Mouse (Mus musculus) gastrocnemius, adult 2 months (tissue): ENCODE results near the gene Ubd. TPM values are rescaled to one million over a fixed set of nuclear protein-coding genes. Genes with fewer than 3 reads are reported as not detected.

Experiments used
- DNase-seq: peaks from one replicate; pipeline ENCODE4 v3.0.0; 2022
- H3K27ac ChIP-seq: fragments of 200-600 bp; 2 replicates; pipeline ENCODE4 v1.8.1; 2022; ENCODE audit warnings: mild to moderate bottlenecking
- H3K4me3 ChIP-seq: fragments of 200-600 bp; 2 replicates; pipeline ENCODE4 v1.8.1; 2022; ENCODE audit warnings: mild to moderate bottlenecking, moderate library complexity
- CTCF ChIP-seq: fragments of 200-600 bp; IDR thresholded peaks from 2 replicates; pipeline ENCODE4 v1.8.1; 2022; ENCODE audit warnings: antibody characterized with exemption, mild to moderate bottlenecking, moderate library complexity
- intact Hi-C: fragments of 180-260 bp; cut with DNase I; formaldehyde crosslinking; loops from one replicate; pipeline ENCODE4 v1.15.1; 2025
- long read RNA-seq, 2 experiments: library from polyadenylated mRNA; stranded (forward); transcript quantifications; one replicate each; pipeline ENCODE4 v2.0.0; 2021
- total RNA-seq, 2 experiments: library from RNA; stranded (reverse); gene quantifications; 2 replicates each; pipeline ENCODE4 v1.2.3; 2021

Ubd gene
- total RNA-seq: not detected
- long read RNA-seq, experiment 1: 0 reads
- long read RNA-seq, experiment 2: 0 reads

GRCm38 (mm10) chr17:37193656-37194055 is at the start of gene Ubd:
Gene Ubd, plus strand, starts transcription at chr17:37193892.
- no peak within 1 kb of the TSS for H3K4me3 ChIP-seq
- H3K27ac ChIP-seq: no peak within 1 kb of the TSS
- DNase-seq: no peak

GRCm38 (mm10) chr17:37161394-37161793 is 32.3 kb upstream of the Ubd start, which contains the start of gene Olfr93:
Gene Olfr93, minus strand, starts transcription at chr17:37161494.
- no peak for TF ChIP-seq CTCF
- Histone ChIP-seq H3K4me3 (no peak within 1 kb of the TSS), H3K27ac (no peak within 1 kb of the TSS)
- intact Hi-C loops: no loop called here
- no peak for DNase-seq

More at GRCm38 (mm10) chr17:37193656-37194055, at the start of gene Ubd:
- no peak for TF ChIP-seq CTCF
- intact Hi-C loops: no loop called here

- Histone ChIP-seq H3K4me3 (no peak overlapping the region), H3K27ac (no peak overlapping the region)
- no peak for TF ChIP-seq CTCF
- no peak for DNase-seq
- intact Hi-C loops: no loop called here
Measured at GRCm38 (mm10) chr17:37185474-37185873, 8.2 kb upstream of the Ubd start.

GRCm38 (mm10) chr17:37190711-37191110 is 3.0 kb upstream of the Ubd start:
- TF ChIP-seq CTCF: no peak
- no peak for DNase-seq
- Histone ChIP-seq H3K4me3 (no peak overlapping the region), H3K27ac (no peak overlapping the region)
- intact Hi-C loops: no loop called here

GRCm38 (mm10) chr17:37193032-37193431 is 660 bp upstream of the Ubd start:
- intact Hi-C loops: no loop called here
- TF ChIP-seq CTCF: no peak

GRCm38 (mm10) chr17:37194782-37195181 is 1.1 kb downstream of the Ubd start:
- H3K4me3 ChIP-seq: no peak overlapping the region
- DNase-seq: no peak
- no peak overlapping the region for H3K27ac ChIP-seq
- no peak for TF ChIP-seq CTCF
- intact Hi-C loops: no loop called here

More at GRCm38 (mm10) chr17:37193032-37193431, 660 bp upstream of the Ubd start:
- Histone ChIP-seq H3K27ac (no peak overlapping the region), H3K4me3 (no peak overlapping the region)
- no peak for DNase-seq

GRCm38 (mm10) chr17:37196845-37197724 is 3.4 kb downstream of the Ubd start:
- Histone ChIP-seq H3K27ac (no peak overlapping the region), H3K4me3 (peak overlapping the region; percentile 54)
- DNase-seq: peak; percentile 30
- no peak for TF ChIP-seq CTCF
- intact Hi-C loops: no loop called here

- H3K4me3 ChIP-seq: no peak within 1 kb of the TSS
- intact Hi-C loops: no loop called here
- no peak for DNase-seq
- H3K27ac ChIP-seq: no peak within 1 kb of the TSS
- no peak for TF ChIP-seq CTCF
Measured at GRCm38 (mm10) chr17:37200894-37201293, 7.2 kb downstream of the Ubd start, which contains the start of gene Olfr94. Gene Olfr94, minus strand, starts transcription at chr17:37200994.

GRCm38 (mm10) chr17:37203206-37203916 is 9.7 kb downstream of the Ubd start:
- intact Hi-C loops: loop anchor here (1.0 kb wide), 1 partner anchor 120 kb away; no protein-coding TSS in a partner anchor
- DNase-seq: peak; percentile 77
- no peak; the same call in 1 of the 2 replicates for TF ChIP-seq CTCF
- Histone ChIP-seq H3K27ac (no peak overlapping the region), H3K4me3 (no peak overlapping the region)

GRCm38 (mm10) chr17:37203917-37204236 is 10.2 kb downstream of the Ubd start:
- DNase-seq: no peak
- Histone ChIP-seq H3K4me3 (no peak overlapping the region), H3K27ac (no peak overlapping the region)
- intact Hi-C loops: loop anchor here (1.0 kb wide), 1 partner anchor 121 kb away; no protein-coding TSS in a partner anchor
- no peak for TF ChIP-seq CTCF

- no peak for TF ChIP-seq CTCF
- no peak for DNase-seq
- intact Hi-C loops: no loop called here
- no peak overlapping the region for H3K27ac ChIP-seq
- no peak overlapping the region for H3K4me3 ChIP-seq
Measured at GRCm38 (mm10) chr17:37210884-37211768, 17.4 kb downstream of the Ubd start.

GRCm38 (mm10) chr17:37213018-37213417 is 19.3 kb downstream of the Ubd start, which contains the start of gene Olfr95:
Gene Olfr95, minus strand, starts transcription at chr17:37213118.
- DNase-seq: no peak
- intact Hi-C loops: no loop called here
- TF ChIP-seq CTCF: no peak
- no peak within 1 kb of the TSS for H3K4me3 ChIP-seq
- no peak within 1 kb of the TSS for H3K27ac ChIP-seq
